Mouse (Mus musculus): ENCODE measurements around the gene C130032M10Rik.
"Not testable (repeated sequence)": the region's sequence is repeated elsewhere in the genome, so short reads cannot be mapped to it uniquely, and the experiment has no call there.

C130032M10Rik gene

GRCm38 (mm10) chr9:114518812-114519477 is 3.4 kb downstream of the C130032M10Rik start:
- DNase-seq (ENCODE audit: low spot score in 2 of 2): no peak

GRCm38 (mm10) chr9:114520529-114520928 is 5.0 kb downstream of the C130032M10Rik start:
- not testable (repeated sequence) for DNase-seq (ENCODE audit: low spot score in 2 of 2)

- DNase-seq (ENCODE audit: low spot score in 2 of 2): no peak
Measured at GRCm38 (mm10) chr9:114522041-114522440, 6.5 kb downstream of the C130032M10Rik start.

- DNase-seq (ENCODE audit: low spot score in 2 of 2): no peak
Measured at GRCm38 (mm10) chr9:114522501-114522900, 7.0 kb downstream of the C130032M10Rik start.

GRCm38 (mm10) chr9:114525073-114525633 is 9.7 kb downstream of the C130032M10Rik start:
- no peak for DNase-seq (ENCODE audit: low spot score in 2 of 2)

GRCm38 (mm10) chr9:114525891-114526290 is 10.4 kb downstream of the C130032M10Rik start:
- DNase-seq (ENCODE audit: low spot score in 2 of 2): no peak

- no peak for DNase-seq (ENCODE audit: low spot score in 2 of 2)
Measured at GRCm38 (mm10) chr9:114526581-114526980, 11.1 kb downstream of the C130032M10Rik start.

- no peak for DNase-seq (ENCODE audit: low spot score in 2 of 2)
Measured at GRCm38 (mm10) chr9:114527085-114527484, 11.6 kb downstream of the C130032M10Rik start.

- no peak for DNase-seq (ENCODE audit: low spot score in 2 of 2)
Measured at GRCm38 (mm10) chr9:114527992-114528679, 12.6 kb downstream of the C130032M10Rik start.

GRCm38 (mm10) chr9:114528680-114529048 is 13.2 kb downstream of the C130032M10Rik start:
- DNase-seq (ENCODE audit: low spot score in 2 of 2): no peak

- no peak for DNase-seq (ENCODE audit: low spot score in 2 of 2)
Measured at GRCm38 (mm10) chr9:114531276-114531675, 15.8 kb downstream of the C130032M10Rik start.

GRCm38 (mm10) chr9:114533848-114534247 is 18.4 kb downstream of the C130032M10Rik start:
- no peak for DNase-seq (ENCODE audit: low spot score in 2 of 2)

- peak; percentile 12 to 49 for DNase-seq (ENCODE audit: low spot score in 2 of 2)
Measured at GRCm38 (mm10) chr9:114534747-114535517, 19.4 kb downstream of the C130032M10Rik start.

GRCm38 (mm10) chr9:114536628-114537027 is 21.1 kb downstream of the C130032M10Rik start:
- no peak for DNase-seq (ENCODE audit: low spot score in 2 of 2)

GRCm38 (mm10) chr9:114538996-114539563 is 23.6 kb downstream of the C130032M10Rik start:
- DNase-seq (ENCODE audit: low spot score in 2 of 2): no peak

- DNase-seq (ENCODE audit: low spot score in 2 of 2): no peak
Measured at GRCm38 (mm10) chr9:114541279-114541741, 25.8 kb downstream of the C130032M10Rik start.

GRCm38 (mm10) chr9:114543882-114544753 is 28.6 kb downstream of the C130032M10Rik start:
- DNase-seq (ENCODE audit: low spot score in 2 of 2): no peak

GRCm38 (mm10) chr9:114544754-114545393 is 29.4 kb downstream of the C130032M10Rik start:
- DNase-seq (ENCODE audit: low spot score in 2 of 2): no peak

- no peak for DNase-seq (ENCODE audit: low spot score in 2 of 2)
Measured at GRCm38 (mm10) chr9:114546765-114547164, 31.3 kb downstream of the C130032M10Rik start.

- no peak for DNase-seq (ENCODE audit: low spot score in 2 of 2)
Measured at GRCm38 (mm10) chr9:114547643-114548077, 32.2 kb downstream of the C130032M10Rik start.
